Mouse (Mus musculus): ENCODE results near the gene Ift46. TPM values are rescaled to one million over a fixed set of nuclear protein-coding genes. Genes with fewer than 3 reads are reported as not detected.

Ift46 gene
- total RNA-seq (2023), result 25.6 and 33.3 TPM in 2 replicates

DNA sequence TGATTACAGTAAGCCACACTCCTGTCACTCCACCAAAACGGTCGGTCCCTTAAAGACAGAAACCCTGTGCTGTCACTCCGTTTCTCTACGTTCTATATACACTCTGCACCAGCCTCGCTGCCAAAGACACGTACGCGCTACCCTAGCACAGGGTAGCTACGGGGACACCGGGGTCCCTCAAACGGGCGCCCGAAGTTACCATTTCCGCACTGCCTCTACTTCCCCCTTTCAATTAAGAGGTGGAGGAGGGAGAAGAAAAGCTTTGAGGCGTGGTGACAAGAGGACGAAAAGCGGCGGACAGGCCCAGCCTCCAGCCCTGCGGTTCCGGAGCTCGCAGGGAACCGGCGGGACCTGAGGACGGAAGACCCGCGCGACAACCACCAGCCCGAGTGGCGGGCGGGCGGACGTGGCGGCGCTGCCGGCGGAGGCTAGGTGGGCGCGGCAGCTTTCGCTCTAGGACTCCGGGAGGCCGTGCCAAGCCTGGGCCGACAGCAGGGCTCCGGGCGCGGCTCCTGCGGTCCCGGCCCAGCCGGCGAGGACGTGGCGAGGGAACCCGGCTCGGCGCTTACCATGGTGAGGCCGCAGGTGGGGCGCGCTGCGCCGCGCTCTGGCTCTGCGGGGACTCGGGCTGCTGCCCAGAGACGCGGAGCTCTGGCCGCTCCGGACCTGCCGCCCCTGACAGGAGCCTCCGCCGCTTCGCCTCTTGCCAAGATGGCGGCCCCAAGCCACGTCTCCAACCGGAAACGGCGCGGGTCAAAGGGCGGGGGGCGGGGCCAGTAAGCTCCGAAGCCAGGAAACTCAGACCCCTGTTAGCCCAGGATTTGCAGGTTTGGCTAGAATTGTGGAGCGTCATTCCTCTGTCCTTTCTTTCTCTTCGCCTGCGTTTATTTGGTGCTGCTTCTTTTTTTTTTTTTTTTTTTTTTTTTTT, at the start of gene Ift46, which contains the start of gene Arcn1:
TSS of gene Ift46 (plus strand) at position 808 of the 928 bp plus-strand sequence.
TSS of gene Arcn1 (minus strand) at position 745 of the 928 bp plus-strand sequence.

DNA sequence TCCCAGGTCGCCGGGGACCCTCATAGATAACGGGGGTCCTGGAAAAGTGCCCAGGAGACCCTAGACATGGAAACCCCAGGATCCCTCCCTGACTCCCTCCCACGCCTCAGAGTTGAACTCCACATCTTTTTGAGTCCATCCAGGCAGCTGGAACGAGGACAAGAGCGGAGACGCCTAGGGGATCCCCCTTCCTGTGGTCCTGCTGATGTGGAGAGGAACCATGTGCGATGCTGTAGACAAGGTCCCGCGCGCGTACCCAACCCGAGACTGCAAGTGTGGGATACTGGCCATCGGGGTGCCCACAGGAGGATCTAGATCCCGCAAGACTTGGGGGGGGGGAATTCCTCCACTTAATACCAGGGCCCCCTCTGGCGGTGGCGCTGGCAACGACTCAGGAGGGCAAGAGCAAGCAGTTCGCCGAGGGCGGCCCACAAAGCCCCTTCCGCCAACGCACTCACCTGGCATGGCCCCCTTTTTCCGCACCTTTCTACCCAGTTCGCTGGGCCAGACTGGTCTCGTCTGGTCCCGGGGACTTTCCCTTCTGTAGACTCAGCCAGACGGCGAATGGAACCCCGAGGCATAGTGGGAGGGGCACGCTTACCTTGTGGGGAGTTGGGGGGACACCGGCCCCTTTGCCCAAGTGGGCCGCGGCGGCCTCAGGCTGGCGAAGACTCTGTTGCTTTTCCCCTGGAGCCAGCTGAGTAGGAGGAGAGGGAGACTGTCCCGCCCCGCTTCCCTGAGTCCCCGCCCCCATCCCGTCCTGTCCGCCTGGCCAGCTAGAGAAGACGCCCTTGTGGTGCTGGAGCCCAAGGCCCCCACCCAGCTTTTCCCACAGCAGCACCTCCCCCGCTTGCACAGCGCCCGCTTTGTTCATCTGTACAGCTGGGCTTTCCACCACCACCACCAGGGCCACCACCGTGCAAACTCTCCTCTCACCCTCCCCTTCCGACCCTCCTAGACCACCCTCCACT, 32.9 kb upstream of the Ift46 start, which contains the start of gene Phldb1:
TSS of gene Phldb1 (minus strand) at position 675 of the 971 bp plus-strand sequence.

DNA sequence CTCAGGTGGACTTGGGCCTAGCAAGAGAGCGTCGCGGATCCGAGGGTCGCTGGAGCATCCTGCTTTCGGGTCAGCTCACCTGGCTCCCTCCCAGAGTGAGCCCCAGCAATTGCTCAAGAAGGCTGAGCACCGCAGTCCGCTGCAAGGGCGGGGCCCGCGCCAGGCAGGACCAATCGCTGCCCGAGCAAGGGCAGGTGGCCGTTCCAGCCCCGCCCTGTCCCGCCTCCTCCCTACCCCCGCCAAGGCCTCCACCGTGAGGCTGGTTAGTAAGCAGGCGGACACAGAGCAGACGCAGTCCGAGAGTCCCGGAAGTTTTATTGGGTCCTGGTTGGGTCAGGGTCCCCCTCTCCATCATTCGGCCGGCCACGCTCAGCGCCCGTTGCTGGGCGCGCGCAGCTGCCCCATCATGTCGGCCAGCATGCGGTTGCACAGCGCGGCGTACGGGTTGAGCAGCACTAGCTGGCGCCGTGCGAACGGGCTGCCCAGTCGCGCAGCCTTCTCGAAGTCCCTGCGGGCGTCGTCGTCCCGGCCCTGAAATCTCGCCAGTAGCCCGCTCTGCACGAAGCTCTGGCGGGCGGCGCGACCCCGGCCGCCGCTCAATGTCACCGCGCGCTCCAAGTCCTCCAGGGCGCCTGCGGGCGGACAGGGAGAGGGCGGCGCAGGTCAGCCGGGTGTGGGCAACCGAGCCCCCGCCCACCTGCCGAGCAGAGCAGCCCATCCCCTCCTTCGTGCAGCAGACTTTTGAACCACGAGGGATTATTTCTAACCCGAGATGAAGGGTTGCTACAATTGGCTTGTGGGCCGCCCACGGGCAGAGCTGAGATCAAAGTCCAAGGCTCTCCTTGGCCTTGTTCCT, 31.6 kb downstream of the Ift46 start, which contains the start of gene Tmem25:
TSS of gene Tmem25 (minus strand) at position 206 of the 856 bp plus-strand sequence.

DNA sequence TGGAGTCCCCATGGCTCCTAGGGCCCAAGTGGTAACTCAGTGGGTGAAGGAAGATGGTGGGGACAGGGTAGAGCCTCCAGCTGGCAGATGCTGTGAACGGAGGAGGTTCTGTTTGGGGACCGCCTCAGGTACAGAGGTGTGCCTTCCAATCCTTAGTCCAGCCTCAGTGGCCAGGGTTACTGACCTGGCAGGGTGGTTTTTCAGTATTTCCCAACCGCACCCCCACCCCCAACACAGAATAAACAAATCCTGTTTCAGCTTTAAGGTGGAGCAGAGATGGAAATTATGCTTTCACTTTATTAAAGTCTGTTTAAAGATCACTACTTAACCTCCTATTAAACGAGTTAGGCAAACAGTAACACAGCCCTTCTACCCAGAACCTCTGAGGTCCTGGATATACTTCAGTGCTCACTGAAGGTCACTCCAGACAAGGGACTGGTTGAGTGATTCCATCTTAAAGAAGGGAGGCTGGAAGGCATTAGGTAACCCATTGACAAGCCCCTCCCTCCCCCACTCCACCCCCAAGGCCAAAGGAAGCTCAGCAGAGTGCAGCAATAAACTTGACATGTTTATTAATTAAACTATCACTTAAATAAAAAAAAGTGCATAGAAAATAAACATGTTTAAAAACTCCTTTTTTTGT, 35.2 kb downstream of the Ift46 start, which contains the start of gene Ttc36:
TSS of gene Ttc36 (minus strand) at position 265 of the 643 bp plus-strand sequence.

Other genes starting within 250 kb of the Ift46 start
- 0.45 TPM in 1 of 2 replicates, not detected in the other for gene Cxcr5, start 206.0 kb upstream of the Ift46 start, total RNA-seq (2023)
- gene Ddx6, start 163.0 kb upstream of the Ift46 start, total RNA-seq (2023), result 155 and 178 TPM in 2 replicates
- gene Treh, start 94.7 kb upstream of the Ift46 start, total RNA-seq (2023), result not detected in 2 replicates
- gene Phldb1, start 32.7 kb upstream of the Ift46 start, total RNA-seq (2023), result 2.0 and 4.8 TPM in 2 replicates
- gene Arcn1, start 63 bp upstream of the Ift46 start, total RNA-seq (2023), result 109 and 136 TPM in 2 replicates
- 0.92 and 1.3 TPM in 2 replicates for gene Tmem25, start 31.4 kb downstream of the Ift46 start, total RNA-seq (2023)
- 1.3 TPM in 1 of 2 replicates, not detected in the other for gene Ttc36, start 35.2 kb downstream of the Ift46 start, total RNA-seq (2023)
- gene Kmt2a, start 113.4 kb downstream of the Ift46 start, total RNA-seq (2023), result 42.8 and 47.7 TPM in 2 replicates
- 155 and 185 TPM in 2 replicates for gene Atp5l, start 152.8 kb downstream of the Ift46 start, total RNA-seq (2023)
- 63.4 and 71.4 TPM in 2 replicates for gene Ube4a, start 197.7 kb downstream of the Ift46 start, total RNA-seq (2023)
- gene Cd3g, start 212.5 kb downstream of the Ift46 start, total RNA-seq (2023), result 0.47 and 0.93 TPM in 2 replicates
- 100 and 121 TPM in 2 replicates for gene Cd3d, start 213.9 kb downstream of the Ift46 start, total RNA-seq (2023)
- not detected in 2 replicates for gene Cd3e, start 241.7 kb downstream of the Ift46 start, total RNA-seq (2023)